Mouse (Mus musculus) intestine, embryonic 15.5 days (tissue): Measurements from ENCODE around the gene Glis3. TPM values are rescaled to one million over a fixed set of nuclear protein-coding genes. Genes with fewer than 3 reads are reported as not detected.

ENCODE experiments used
- ATAC-seq: fragments of 200-750 bp; cut with Nextera tagmentation; 2 replicates; pipeline ENCODE4 v1.8.0; 2017; ENCODE audit warnings: moderate TSS enrichment, moderate library complexity
- H3K27ac ChIP-seq: fragments of 300-500 bp; sonication (generic); 2 replicates; pipeline ENCODE4 v1.5.1; 2015; ENCODE audit warnings: mild to moderate bottlenecking, inconsistent platforms
- H3K27me3 ChIP-seq: fragments of 300-500 bp; sonication (generic); replicated peaks from 2 replicates; pipeline ENCODE4 v1.6.1; 2015; ENCODE audit warnings: inconsistent platforms
- H3K36me3 ChIP-seq: fragments of 300-500 bp; sonication (generic); 2 replicates; pipeline ENCODE4 v1.6.1; 2015; ENCODE audit warnings: inconsistent platforms
- H3K4me1 ChIP-seq: fragments of 300-500 bp; sonication (generic); replicated peaks from 2 replicates; pipeline ENCODE4 v1.6.1; 2015; ENCODE audit warnings: inconsistent platforms
- H3K4me2 ChIP-seq: fragments of 300-500 bp; sonication (generic); replicated peaks from 2 replicates; pipeline ENCODE4 v1.6.1; 2015; ENCODE audit warnings: mild to moderate bottlenecking, inconsistent platforms
- H3K4me3 ChIP-seq: fragments of 300-500 bp; sonication (generic); replicated peaks from 2 replicates; pipeline ENCODE4 v1.5.1; 2015; ENCODE audit warnings: inconsistent platforms
- H3K9ac ChIP-seq: fragments of 300-500 bp; sonication (generic); 2 replicates; pipeline ENCODE4 v1.6.1; 2015; ENCODE audit warnings: inconsistent platforms
- H3K9me3 ChIP-seq: fragments of 300-500 bp; sonication (generic); 2 replicates; pipeline ENCODE4 v1.6.1; 2016; ENCODE audit warnings: inconsistent platforms
- WGBS: fragments of 180-500 bp; shearing (Covaris S2); methylation state at CpG from one replicate; pipeline ENCODE4 v1.1.7; 2015; 5-methylcytosine and 5-hydroxymethylcytosine counted together
- polyA plus RNA-seq: library from polyadenylated mRNA; unstranded; fragments of >200 nt; fragmentation: Nextera tagmentation; extraction: Ambion mirVana; gene quantifications from 2 replicates; pipeline ENCODE4 v1.2.1, GENCODE M21; 2015

The Glis3 gene
- polyA plus RNA-seq, 1 experiment from 2014 or later = 1.3 TPM

- WGBS = 69% methylated on average over 4 of the region's 4 CpGs
Measured at GRCm38 (mm10) chr19:28648881-28649280, 31.0 kb downstream of the Glis3 start.

DNA sequence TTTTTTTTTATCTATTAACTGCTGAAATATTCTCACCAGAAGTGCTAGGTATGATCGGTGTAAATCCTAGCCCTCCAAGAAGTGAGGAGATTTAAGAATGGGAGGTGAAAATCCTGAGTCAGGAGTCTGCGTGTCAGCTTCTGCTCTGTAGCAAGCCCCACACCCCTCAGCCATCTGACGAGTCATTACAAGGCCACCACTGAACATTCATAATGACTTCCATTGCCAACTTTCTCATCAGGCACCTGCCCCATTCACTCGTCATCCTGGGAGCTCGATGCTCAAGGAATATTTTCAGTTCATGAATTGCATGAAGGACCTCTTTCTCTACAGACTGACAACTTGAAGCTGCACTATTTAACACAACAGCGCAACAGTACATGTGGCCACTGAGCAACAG is 32.5 kb downstream of the Glis3 start:
- H3K4me2 ChIP-seq = no peak overlapping the region
- no peak overlapping the region for H3K27ac ChIP-seq
- H3K27me3 ChIP-seq = no peaks in the 10 kb centered on the region
- no peaks in the 10 kb centered on the region for H3K4me1 ChIP-seq
- no peak for ATAC-seq
- H3K36me3 ChIP-seq = no peaks in the 10 kb centered on the region
- H3K9me3 ChIP-seq = no peaks in the 10 kb centered on the region
- WGBS = 86% methylated on average over 6 of the region's 6 CpGs
- H3K9ac ChIP-seq = no peak overlapping the region
- H3K4me3 ChIP-seq = no peak overlapping the region

More at GRCm38 (mm10) chr19:28648881-28649280, 31.0 kb downstream of the Glis3 start:
- Histone ChIP-seq H3K27ac (no peak overlapping the region), H3K36me3 (no peaks in the 10 kb centered on the region), H3K27me3 (no peaks in the 10 kb centered on the region), H3K4me1 (no peaks in the 10 kb centered on the region), H3K9ac (no peak overlapping the region), H3K4me2 (no peak overlapping the region), H3K9me3 (no peaks in the 10 kb centered on the region), H3K4me3 (no peak overlapping the region)
- no peak for ATAC-seq

DNA sequence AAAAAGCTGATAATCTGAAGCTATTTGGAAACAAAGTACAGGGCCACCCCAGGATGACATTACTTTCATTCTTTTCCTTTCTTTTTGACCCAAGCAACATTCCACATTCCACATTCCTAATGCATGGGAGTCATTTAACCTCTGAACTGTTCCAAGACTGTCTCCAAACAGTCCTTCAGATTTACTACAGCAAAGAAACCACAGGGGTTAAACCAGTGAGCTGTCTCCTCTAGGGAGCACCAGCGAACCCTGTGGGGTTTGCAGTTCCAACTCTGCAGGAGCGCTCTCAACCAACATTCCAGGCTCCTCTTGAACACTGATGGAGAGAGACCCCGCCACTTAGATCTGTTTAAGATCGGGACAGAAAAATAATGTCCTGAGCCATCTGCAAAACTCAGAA is 33.6 kb downstream of the Glis3 start:
- Histone ChIP-seq H3K36me3 (no peaks in the 10 kb centered on the region), H3K9me3 (no peaks in the 10 kb centered on the region), H3K9ac (no peak overlapping the region), H3K4me3 (no peak overlapping the region), H3K27me3 (no peaks in the 10 kb centered on the region), H3K4me1 (no peaks in the 10 kb centered on the region), H3K4me2 (no peak overlapping the region), H3K27ac (no peak overlapping the region)
- WGBS = 39% methylated on average over 4 of the region's 4 CpGs
- no peak for ATAC-seq

DNA sequence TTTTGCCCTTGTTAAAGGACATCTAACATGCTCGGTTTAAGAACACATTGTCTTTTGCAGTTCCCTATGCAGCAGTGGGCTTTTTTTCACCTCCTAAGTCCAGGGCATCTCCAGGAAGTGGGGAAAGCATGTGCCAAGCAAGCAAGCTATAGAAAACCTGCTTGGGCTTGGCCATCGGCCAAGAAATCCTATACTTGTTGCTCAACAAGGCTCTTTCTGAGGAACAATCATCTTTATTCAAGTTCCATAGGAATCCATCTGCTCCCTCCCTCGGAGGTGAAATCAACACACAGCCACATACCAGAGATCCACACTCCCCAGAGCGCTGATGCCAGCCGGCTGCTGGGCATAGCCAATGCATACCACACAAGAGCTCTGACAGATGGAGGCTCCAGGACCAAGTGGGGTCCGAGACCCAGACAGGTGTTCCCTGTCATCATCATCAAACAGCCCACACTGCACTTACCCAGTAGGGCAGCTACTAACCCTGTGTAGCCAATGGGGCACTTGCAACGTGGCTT is 39.0 kb downstream of the Glis3 start:
- Histone ChIP-seq H3K27ac (no peak overlapping the region), H3K9ac (no peak overlapping the region), H3K9me3 (no peaks in the 10 kb centered on the region), H3K4me2 (no peak overlapping the region), H3K4me1 (no peaks in the 10 kb centered on the region), H3K4me3 (no peak overlapping the region), H3K27me3 (no peaks in the 10 kb centered on the region), H3K36me3 (no peaks in the 10 kb centered on the region)
- no peak for ATAC-seq
- WGBS = 70% methylated on average over 7 of the region's 7 CpGs

DNA sequence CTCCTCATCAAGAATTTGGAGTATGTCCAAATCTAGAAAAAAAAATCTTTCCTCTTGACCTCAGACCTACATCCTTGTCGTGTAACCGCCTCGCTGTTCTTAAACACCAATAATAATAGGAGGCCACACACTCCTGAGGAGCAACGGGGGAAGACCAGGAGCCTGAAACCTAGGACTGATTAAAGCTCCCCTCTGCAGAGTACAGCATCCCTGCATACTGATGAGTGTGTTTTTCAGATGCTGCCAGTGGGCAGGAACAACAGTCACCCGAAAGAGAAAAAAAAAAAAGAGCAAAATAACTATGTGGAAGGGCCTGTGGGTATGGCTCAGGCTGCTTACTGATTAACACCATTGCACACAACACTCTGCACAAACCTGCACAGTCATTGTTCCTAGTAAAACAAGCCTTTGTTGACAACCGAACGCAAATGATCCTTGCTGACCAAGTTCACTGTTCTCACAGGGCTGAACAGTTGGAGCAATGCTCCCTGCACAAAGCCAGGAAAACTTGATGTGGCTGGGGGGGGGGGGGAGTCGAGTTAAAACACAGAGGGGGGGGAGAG is 43.8 kb downstream of the Glis3 start:
- H3K9me3 ChIP-seq = no peaks in the 10 kb centered on the region
- WGBS = 50% methylated on average over 7 of the region's 8 CpGs
- H3K4me1 ChIP-seq = no peaks in the 10 kb centered on the region
- no peak overlapping the region for H3K4me2 ChIP-seq
- H3K9ac ChIP-seq = no peak overlapping the region
- H3K27me3 ChIP-seq = no peaks in the 10 kb centered on the region
- no peaks in the 10 kb centered on the region for H3K36me3 ChIP-seq
- no peak overlapping the region for H3K27ac ChIP-seq
- ATAC-seq = no peak
- no peak overlapping the region for H3K4me3 ChIP-seq

DNA sequence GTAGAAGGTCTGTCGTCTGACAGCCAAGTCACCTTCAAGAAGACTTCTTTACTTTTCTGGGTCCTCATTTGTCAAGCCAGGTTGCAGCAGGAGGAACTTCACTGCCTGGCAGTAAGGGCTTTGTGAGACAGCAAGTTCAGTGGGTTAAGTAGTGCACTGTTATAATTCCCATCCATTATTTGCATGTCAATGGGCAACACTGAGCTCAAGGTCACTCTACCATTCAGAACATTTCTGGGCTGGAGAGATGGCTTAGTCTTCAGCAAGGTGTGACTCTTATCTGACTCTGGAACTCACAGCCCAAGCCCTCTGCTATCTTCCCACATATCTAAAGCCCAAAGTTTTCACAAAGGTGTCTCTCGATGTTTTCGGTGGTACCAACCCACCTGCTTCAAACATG is 44.9 kb downstream of the Glis3 start:
- Histone ChIP-seq H3K9me3 (no peaks in the 10 kb centered on the region), H3K27ac (no peak overlapping the region), H3K36me3 (no peaks in the 10 kb centered on the region), H3K4me1 (no peaks in the 10 kb centered on the region), H3K27me3 (no peaks in the 10 kb centered on the region), H3K4me3 (no peak overlapping the region), H3K4me2 (no peak overlapping the region), H3K9ac (no peak overlapping the region)
- ATAC-seq = no peak
- 90% methylated on average over 3 of the region's 3 CpGs for WGBS

DNA sequence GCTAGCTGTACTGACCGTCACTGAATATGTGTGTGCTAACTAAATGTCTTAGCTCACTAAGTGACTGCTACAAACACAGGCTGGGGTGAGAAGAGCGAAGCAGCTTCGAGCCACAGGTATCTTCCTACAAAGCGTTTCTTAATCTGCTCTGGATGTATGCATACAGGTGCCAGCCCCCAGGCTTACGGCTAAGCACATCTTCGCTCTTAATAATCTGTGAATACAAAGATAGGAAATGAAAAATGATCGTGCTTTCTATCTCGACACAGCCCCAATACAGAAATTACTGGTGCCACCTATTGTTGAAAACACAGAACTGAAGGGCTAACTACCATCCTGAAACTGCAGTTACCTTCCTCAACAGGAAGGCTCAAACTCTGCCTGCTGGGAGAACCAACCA is 51.5 kb downstream of the Glis3 start:
- H3K4me2 ChIP-seq = no peak overlapping the region
- no peaks in the 10 kb centered on the region for H3K4me1 ChIP-seq
- H3K9me3 ChIP-seq = no peaks in the 10 kb centered on the region
- no peak overlapping the region for H3K27ac ChIP-seq
- no peak overlapping the region for H3K4me3 ChIP-seq
- WGBS = 49% methylated on average over 8 of the region's 8 CpGs
- H3K27me3 ChIP-seq = no peaks in the 10 kb centered on the region
- no peaks in the 10 kb centered on the region for H3K36me3 ChIP-seq
- no peak for ATAC-seq
- H3K9ac ChIP-seq = no peak overlapping the region

GRCm38 (mm10) chr19:28626189-28626588 is 53.7 kb downstream of the Glis3 start:
- no peak for ATAC-seq
- Histone ChIP-seq H3K4me2 (no peak overlapping the region), H3K9ac (no peak overlapping the region), H3K36me3 (no peaks in the 10 kb centered on the region), H3K27me3 (no peaks in the 10 kb centered on the region), H3K9me3 (no peaks in the 10 kb centered on the region), H3K4me1 (no peaks in the 10 kb centered on the region), H3K27ac (no peak overlapping the region), H3K4me3 (no peak overlapping the region)
- 92% methylated on average over 5 of the region's 5 CpGs for WGBS

DNA sequence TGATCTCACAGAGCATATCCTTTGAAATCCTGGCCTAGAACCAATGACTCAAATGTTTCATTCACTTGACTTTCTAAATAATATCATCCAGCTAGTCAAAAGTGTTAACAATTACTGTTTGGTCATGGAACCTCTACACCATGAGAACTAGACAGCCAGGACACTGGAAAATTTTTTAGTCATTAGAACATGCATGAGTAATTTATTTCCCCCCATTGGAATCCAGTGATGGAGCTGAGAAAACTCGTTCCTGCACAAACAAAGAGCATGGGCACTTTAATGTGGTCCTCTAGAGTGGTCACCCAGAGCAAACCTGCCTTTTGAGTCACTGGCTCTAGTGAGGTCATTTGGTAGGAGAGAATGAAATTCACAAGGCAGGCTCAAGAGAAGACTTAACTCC is 55.3 kb downstream of the Glis3 start:
- no peaks in the 10 kb centered on the region for H3K36me3 ChIP-seq
- no peaks in the 10 kb centered on the region for H3K27me3 ChIP-seq
- no peak overlapping the region for H3K9ac ChIP-seq
- no peak for ATAC-seq
- WGBS = 64% methylated on average over 1 of the region's 1 CpGs
- no peaks in the 10 kb centered on the region for H3K9me3 ChIP-seq
- no peak overlapping the region for H3K4me2 ChIP-seq
- no peak overlapping the region for H3K27ac ChIP-seq
- no peak overlapping the region for H3K4me3 ChIP-seq
- H3K4me1 ChIP-seq = no peaks in the 10 kb centered on the region

- ATAC-seq = no peak
- Histone ChIP-seq H3K27ac (no peak overlapping the region), H3K9ac (no peak overlapping the region), H3K4me2 (no peak overlapping the region), H3K4me3 (no peak overlapping the region), H3K4me1 (no peaks in the 10 kb centered on the region), H3K9me3 (no peaks in the 10 kb centered on the region), H3K36me3 (no peaks in the 10 kb centered on the region), H3K27me3 (no peaks in the 10 kb centered on the region)
- 71% methylated on average over 10 of the region's 10 CpGs for WGBS
Measured at GRCm38 (mm10) chr19:28623726-28624125, 56.2 kb downstream of the Glis3 start.

GRCm38 (mm10) chr19:28621608-28622505 is 58.0 kb downstream of the Glis3 start:
- Histone ChIP-seq H3K4me3 (no peak overlapping the region), H3K36me3 (no peaks in the 10 kb centered on the region), H3K27ac (no peak overlapping the region), H3K9ac (no peak overlapping the region), H3K4me1 (no peaks in the 10 kb centered on the region), H3K9me3 (no peaks in the 10 kb centered on the region), H3K4me2 (no peak overlapping the region), H3K27me3 (no peaks in the 10 kb centered on the region)
- 83% methylated on average over 11 of the region's 11 CpGs for WGBS
- no peak for ATAC-seq

DNA sequence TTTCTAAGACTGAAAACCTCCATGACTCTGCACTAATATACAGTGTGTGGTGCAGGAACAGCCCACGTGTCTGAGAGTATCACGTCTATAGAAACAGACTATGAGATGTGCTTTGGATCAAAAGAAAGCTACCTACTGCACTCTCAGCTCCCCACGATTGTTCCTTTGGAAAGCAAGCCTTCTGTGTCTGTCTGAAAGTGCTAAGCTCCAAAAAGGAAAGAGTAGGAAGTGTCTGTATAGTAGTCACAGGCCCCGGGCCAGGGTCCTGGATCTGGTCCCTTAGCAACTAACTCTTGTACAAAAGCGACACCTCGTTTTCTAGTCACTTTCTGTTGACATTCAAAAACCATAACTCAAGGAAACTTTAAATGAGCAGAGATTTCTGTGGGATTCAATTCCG is 62.1 kb downstream of the Glis3 start:
- no peak overlapping the region for H3K4me3 ChIP-seq
- no peak overlapping the region for H3K9ac ChIP-seq
- H3K4me1 ChIP-seq = no peaks in the 10 kb centered on the region
- H3K36me3 ChIP-seq = no peaks in the 10 kb centered on the region
- H3K27ac ChIP-seq = no peak overlapping the region
- H3K9me3 ChIP-seq = no peaks in the 10 kb centered on the region
- H3K4me2 ChIP-seq = no peak overlapping the region
- 87% methylated on average over 7 of the region's 7 CpGs for WGBS
- H3K27me3 ChIP-seq = no peaks in the 10 kb centered on the region
- ATAC-seq = no peak

DNA sequence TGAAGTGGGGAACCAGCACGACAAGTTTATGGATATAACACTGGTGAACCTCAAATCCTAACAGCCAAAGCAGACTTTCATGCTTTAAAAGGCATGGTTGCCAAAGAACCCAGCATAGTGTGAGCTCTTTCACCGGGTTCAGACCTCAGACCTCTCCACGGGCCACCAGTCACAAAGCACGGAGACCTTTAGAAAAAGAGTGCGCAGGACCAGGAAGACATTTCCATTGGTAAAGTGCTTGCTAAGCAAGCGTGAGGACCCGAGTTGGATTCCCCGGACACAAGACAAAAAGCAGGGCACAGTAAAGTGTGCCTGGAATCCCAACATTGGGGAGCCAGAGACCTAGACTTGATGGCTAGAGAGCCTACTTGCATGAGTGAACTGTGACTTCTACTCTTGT is 62.7 kb downstream of the Glis3 start:
- H3K4me2 ChIP-seq = no peak overlapping the region
- H3K4me1 ChIP-seq = no peaks in the 10 kb centered on the region
- no peak overlapping the region for H3K27ac ChIP-seq
- no peaks in the 10 kb centered on the region for H3K27me3 ChIP-seq
- WGBS = 90% methylated on average over 8 of the region's 8 CpGs
- no peak overlapping the region for H3K9ac ChIP-seq
- no peak overlapping the region for H3K4me3 ChIP-seq
- no peak for ATAC-seq
- H3K9me3 ChIP-seq = no peaks in the 10 kb centered on the region
- H3K36me3 ChIP-seq = no peaks in the 10 kb centered on the region
